In genomic region chr14:5501374-5501773, GRCm38 (mm10) we compare ENCODE assay signal across 7 mouse cellular contexts. TPM values are rescaled to one million over a fixed set of nuclear protein-coding genes. Genes with fewer than 3 reads are reported as not detected.
"Had no signal": no experiment of that assay in that cellular context is flagged by ENCODE, and none has a peak within 500 bp of the region (broad histone marks: within the 10 kb centered on the region; RNA-seq: fewer than 3 reads in every experiment).

Gene Gm3488 (plus strand): TSS chr14:5501674.

RNA-seq across cellular contexts. Expression of gene Gm3488, which starts in this region (rescaled TPM):
- total RNA-seq: neutrophil, adult 5-6 weeks had no signal
- polyA plus RNA-seq: liver, embryonic 15.5 days; liver, postnatal 0 days; lung, adult 2 months; macrophage; myocyte; spleen, adult 2 months had no signal
